Comparison of ENCODE assay signal across 19 mouse cellular contexts in genomic region chr9:69823179-69823966, GRCm38 (mm10).
DNase-seq lines count a peak whose midpoint lies in the region; ATAC-seq and TF ChIP-seq lines count a peak whose summit lies in the region.
"Had no signal": no experiment of that assay in that cellular context is flagged by ENCODE, and none has a peak within 500 bp of the region (broad histone marks: within the 10 kb centered on the region; RNA-seq: fewer than 3 reads in every experiment).

No protein-coding gene starts in this region.

- no peaks in the 10 kb centered on the region for H3K27me3 ChIP-seq in hindbrain, postnatal 0 days (ENCODE audit: insufficient read depth, low read length)
- 0 out of 2 replicates have a peak, but pooled peaks cover 5% of the 10 kb centered on the region for H3K27me3 ChIP-seq in hindbrain, embryonic 13.5 days
- no peaks in the 10 kb centered on the region for H3K27me3 ChIP-seq in midbrain, postnatal 0 days (ENCODE audit: insufficient read depth, low read length)
- no peaks in the 10 kb centered on the region for H3K27me3 ChIP-seq in midbrain, embryonic 15.5 days (replicated peaks)
- H3K27me3 ChIP-seq in lung, postnatal 0 days (replicated peaks; ENCODE audit: insufficient read depth, low read length): no peaks in the 10 kb centered on the region
- H3K27me3 ChIP-seq: heart, embryonic 13.5 days; liver, embryonic 15.5 days; midbrain, embryonic 12.5 days had no signal

- H3K4me1 ChIP-seq in hindbrain, postnatal 0 days (ENCODE audit: insufficient read depth, low read length): no peaks in the 10 kb centered on the region
- H3K4me1 ChIP-seq in hindbrain, embryonic 13.5 days (replicated peaks): 0 out of 2 replicates have a peak, but pooled peaks cover 5% of the 10 kb centered on the region
- H3K4me1 ChIP-seq in midbrain, postnatal 0 days (ENCODE audit: insufficient read depth, low read length): no peaks in the 10 kb centered on the region; the same call in 1 of the 2 replicates
- no peaks in the 10 kb centered on the region for H3K4me1 ChIP-seq in midbrain, embryonic 15.5 days
- H3K4me1 ChIP-seq in lung, postnatal 0 days (ENCODE audit: insufficient read depth, low read depth, low read length): no peaks in the 10 kb centered on the region
- H3K4me1 ChIP-seq: heart, embryonic 13.5 days; limb, embryonic 15.5 days; liver, embryonic 15.5 days; midbrain, embryonic 12.5 days had no signal

- TF ChIP-seq CTCF in hindbrain, postnatal 0 days (IDR thresholded peaks at IDR 0.05; ENCODE audit: low read depth): no peak
- no peak for TF ChIP-seq CTCF in midbrain, postnatal 0 days (IDR thresholded peaks at IDR 0.05)
- no peak for TF ChIP-seq CTCF in lung, postnatal 0 days (IDR thresholded peaks at IDR 0.05)

- H3K4me2 ChIP-seq in hindbrain, postnatal 0 days (ENCODE audit: low read depth, low read length): no peak overlapping the region
- H3K4me2 ChIP-seq in hindbrain, embryonic 13.5 days: no peak overlapping the region
- no peak overlapping the region for H3K4me2 ChIP-seq in midbrain, postnatal 0 days (ENCODE audit: low read depth, low read length, poor library complexity, severe bottlenecking)
- no peak overlapping the region for H3K4me2 ChIP-seq in midbrain, embryonic 15.5 days
- no peak overlapping the region for H3K4me2 ChIP-seq in lung, postnatal 0 days (replicated peaks; ENCODE audit: low read depth, low read length)
- H3K4me2 ChIP-seq: heart, embryonic 13.5 days; hindbrain, embryonic 15.5 days; limb, embryonic 15.5 days; liver, embryonic 15.5 days; midbrain, embryonic 12.5 days; neural tube, embryonic 13.5 days had no signal

- DNase-seq in hindbrain, postnatal 0 days (ENCODE audit: low spot score): peak; percentile 22
- peak; percentile 36 for DNase-seq in midbrain, postnatal 0 days (ENCODE audit: low spot score)
- peak; percentile 1 to 8 for DNase-seq in frontal cortex, adult 2 months (ENCODE audit: extremely low spot score in 1 of 2, low spot score in 1 of 2)
- peak; percentile 26 for DNase-seq in telencephalon, adult 2 months (ENCODE audit: low read depth, low spot score)
- no peak for DNase-seq in lung, postnatal 0 days (ENCODE audit: low spot score)
- DNase-seq: adrenal gland, adult 8-10 months; cerebellum, postnatal 36 days; gastrocnemius, adult 2 months had no signal

- H3K27ac ChIP-seq in hindbrain, postnatal 0 days: no peak overlapping the region
- no peak overlapping the region for H3K27ac ChIP-seq in hindbrain, embryonic 13.5 days
- H3K27ac ChIP-seq in midbrain, postnatal 0 days (ENCODE audit: low read depth, low read length): no peak overlapping the region
- no peak overlapping the region for H3K27ac ChIP-seq in midbrain, embryonic 15.5 days
- no peak overlapping the region for H3K27ac ChIP-seq in lung, postnatal 0 days (ENCODE audit: low read length)
- H3K27ac ChIP-seq: forebrain, embryonic 10.5 days; gastrocnemius, adult 2 months; heart, embryonic 13.5 days; hindbrain, embryonic 15.5 days; limb, embryonic 15.5 days; liver, embryonic 15.5 days; midbrain, embryonic 12.5 days; neural tube, embryonic 13.5 days; stomach, postnatal 0 days had no signal

- H3K4me3 ChIP-seq in hindbrain, postnatal 0 days (ENCODE audit: low read length): no peak overlapping the region
- H3K4me3 ChIP-seq in hindbrain, embryonic 13.5 days: no peak overlapping the region
- H3K4me3 ChIP-seq in midbrain, postnatal 0 days (ENCODE audit: low read depth, low read length): no peak overlapping the region
- H3K4me3 ChIP-seq in midbrain, embryonic 15.5 days: no peak overlapping the region
- no peak overlapping the region for H3K4me3 ChIP-seq in lung, postnatal 0 days (ENCODE audit: low read depth, low read length)
- H3K4me3 ChIP-seq: forebrain, embryonic 10.5 days; gastrocnemius, adult 2 months; heart, embryonic 13.5 days; hindbrain, embryonic 15.5 days; limb, embryonic 15.5 days; liver, embryonic 15.5 days; midbrain, embryonic 12.5 days; neural tube, embryonic 13.5 days had no signal

- no peaks in the 10 kb centered on the region for H3K9me3 ChIP-seq in hindbrain, postnatal 0 days (ENCODE audit: low read length)
- H3K9me3 ChIP-seq in hindbrain, embryonic 13.5 days: no peaks in the 10 kb centered on the region
- H3K9me3 ChIP-seq in midbrain, postnatal 0 days (ENCODE audit: low read length): no peaks in the 10 kb centered on the region
- no peaks in the 10 kb centered on the region for H3K9me3 ChIP-seq in midbrain, embryonic 15.5 days
- no peaks in the 10 kb centered on the region for H3K9me3 ChIP-seq in lung, postnatal 0 days (ENCODE audit: low read length)
- H3K9me3 ChIP-seq: forebrain, embryonic 10.5 days; heart, embryonic 13.5 days; hindbrain, embryonic 15.5 days; limb, embryonic 15.5 days; liver, embryonic 15.5 days; midbrain, embryonic 12.5 days; neural tube, embryonic 13.5 days had no signal

- no peak for TF ChIP-seq EP300 in lung, postnatal 0 days (IDR thresholded peaks at IDR 0.05)

- 62% methylated on average over 9 of the region's 9 CpGs for WGBS in hindbrain, postnatal 0 days
- WGBS in hindbrain, embryonic 13.5 days: 69% methylated on average over 9 of the region's 9 CpGs
- WGBS in midbrain, postnatal 0 days: 71% methylated on average over 9 of the region's 9 CpGs
- WGBS in midbrain, embryonic 15.5 days: 66% methylated on average over 9 of the region's 9 CpGs
- 69% methylated on average over 9 of the region's 9 CpGs for WGBS in lung, postnatal 0 days

- H3K36me3 ChIP-seq in hindbrain, postnatal 0 days (ENCODE audit: insufficient read depth, low read length): no peaks in the 10 kb centered on the region
- H3K36me3 ChIP-seq in hindbrain, embryonic 13.5 days: no peaks in the 10 kb centered on the region
- H3K36me3 ChIP-seq in midbrain, postnatal 0 days (ENCODE audit: insufficient read depth, low read length): no peaks in the 10 kb centered on the region
- no peaks in the 10 kb centered on the region for H3K36me3 ChIP-seq in midbrain, embryonic 15.5 days (replicated peaks)
- no peaks in the 10 kb centered on the region for H3K36me3 ChIP-seq in lung, postnatal 0 days (ENCODE audit: insufficient read depth, low read length)
- H3K36me3 ChIP-seq: forebrain, embryonic 10.5 days; heart, embryonic 13.5 days; hindbrain, embryonic 15.5 days; limb, embryonic 15.5 days; liver, embryonic 15.5 days; midbrain, embryonic 12.5 days; neural tube, embryonic 13.5 days had no signal

- no peak for ATAC-seq in hindbrain, postnatal 0 days
- no peak for ATAC-seq in hindbrain, embryonic 13.5 days (ENCODE audit: low FRiP score)
- no peak for ATAC-seq in midbrain, postnatal 0 days (ENCODE audit: low FRiP score)
- ATAC-seq in midbrain, embryonic 15.5 days (replicated peaks): no peak
- no peak for ATAC-seq in lung, postnatal 0 days
- ATAC-seq: intestine, embryonic 16.5 days had no signal

- no peak overlapping the region for H3K9ac ChIP-seq in hindbrain, postnatal 0 days (replicated peaks; ENCODE audit: low read length)
- no peak overlapping the region for H3K9ac ChIP-seq in hindbrain, embryonic 13.5 days
- no peak overlapping the region for H3K9ac ChIP-seq in midbrain, postnatal 0 days (replicated peaks; ENCODE audit: low read length, poor library complexity, severe bottlenecking)
- no peak overlapping the region for H3K9ac ChIP-seq in midbrain, embryonic 15.5 days
- H3K9ac ChIP-seq in lung, postnatal 0 days (replicated peaks; ENCODE audit: low read depth): no peak overlapping the region
- H3K9ac ChIP-seq: heart, embryonic 13.5 days; hindbrain, embryonic 15.5 days; limb, embryonic 15.5 days; liver, embryonic 15.5 days; midbrain, embryonic 12.5 days; neural tube, embryonic 13.5 days had no signal
